Mouse (Mus musculus): ENCODE measurements at regions not wholly inside any gene's neighbourhood (a gene's known extent, or its start where the extent isn't known, plus 50 kb on each side); places are given as distances from the start of the nearest gene placed in this dataset.

- WGBS = 77% methylated on average over 1 of the region's 1 CpGs
- no peak overlapping the region for H3K27ac ChIP-seq (ENCODE audit: insufficient read depth, low read depth, low read length)
- peaks cover 43% of the 10 kb centered on the region for H3K4me1 ChIP-seq (ENCODE audit: control insufficient read depth, insufficient read depth, low read length)
- no peak for TF ChIP-seq POLR2A (IDR thresholded peaks at IDR 0.05; ENCODE audit: insufficient read depth, low read depth, low read length)
- TF ChIP-seq CTCF (IDR thresholded peaks at IDR 0.05; ENCODE audit: insufficient read depth, low read depth, low read length) = no peak
- H3K4me3 ChIP-seq (ENCODE audit: insufficient read depth, low read depth, low read length) = no peak overlapping the region
Observed at GRCm38 (mm10) chr8:126525575-126525974, 50.7 kb upstream of the Tarbp1 start.
